Mouse (Mus musculus) left cerebral cortex, adult 2 months (tissue): ENCODE measurements at regions not wholly inside any gene's neighbourhood (a gene's known extent, or its start where the extent isn't known, plus 50 kb on each side); places are given as distances from the start of the nearest gene placed in this dataset.

Experiments used
- DNase-seq, 2 experiments: peaks; one replicate each; pipeline ENCODE4 v3.0.0; 2021 to 2022; ENCODE audit warnings: low spot score in 2 of 2, mixed read lengths in 1 of 2; ENCODE audit errors: extremely low spot score in 1 of 2
- H3K27ac ChIP-seq: fragments of 200-600 bp; 2 replicates; pipeline ENCODE4 v1.8.1; 2022
- H3K4me3 ChIP-seq: fragments of 200-600 bp; 2 replicates; pipeline ENCODE4 v1.8.1; 2022
- CTCF ChIP-seq: fragments of 200-600 bp; IDR thresholded peaks from 2 replicates; pipeline ENCODE4 v1.8.1; 2022; ENCODE audit warnings: antibody characterized with exemption, mild to moderate bottlenecking, moderate library complexity
- intact Hi-C: fragments of 180-260 bp; cut with DNase I; formaldehyde crosslinking; loops from one replicate; pipeline ENCODE4 v1.15.1; 2025

DNA sequence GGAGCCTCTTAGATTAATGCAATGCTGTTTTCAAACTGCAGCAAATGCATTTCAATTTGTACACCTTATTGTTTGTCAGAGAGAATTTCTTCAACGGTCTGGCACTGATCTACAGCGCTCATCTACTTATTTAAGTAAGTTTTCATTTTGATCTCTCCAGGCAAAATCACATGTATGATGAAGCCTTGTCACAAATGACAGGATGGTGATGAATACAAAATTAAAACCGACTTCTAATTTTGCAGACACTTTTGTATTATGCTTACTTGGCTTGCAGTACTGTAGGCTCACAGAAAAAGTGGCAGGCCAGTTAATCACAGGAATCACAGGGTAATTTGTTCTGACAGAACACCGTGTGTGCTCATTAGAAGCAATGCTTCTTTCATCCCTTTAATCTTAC is 406.4 kb downstream of the Gria2 start:
- no peak overlapping the region for H3K27ac ChIP-seq
- intact Hi-C loops: no loop called here
- DNase-seq: no peak
- no peak overlapping the region for H3K4me3 ChIP-seq
- no peak for TF ChIP-seq CTCF

DNA sequence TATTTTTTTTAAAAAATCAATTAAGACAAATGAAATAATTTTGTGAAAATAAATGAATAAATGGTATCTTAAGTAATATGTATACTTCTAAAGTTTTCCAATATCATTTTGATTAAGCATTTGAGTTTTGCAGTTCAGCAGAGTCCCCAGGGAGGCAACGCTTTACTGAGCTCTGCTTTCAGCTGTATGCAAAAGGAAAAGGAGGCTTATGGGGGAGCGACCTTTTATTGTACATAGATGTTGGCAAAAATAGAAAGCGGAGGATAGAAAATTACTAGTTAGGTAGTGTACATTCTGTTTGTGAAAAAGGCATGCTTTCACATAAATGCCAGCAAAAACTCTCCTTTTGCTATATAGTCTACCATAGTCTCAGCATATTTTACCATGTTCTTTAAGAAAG is 382.2 kb downstream of the Gria2 start:
- TF ChIP-seq CTCF: no peak
- intact Hi-C loops: loop anchor here (2.0 to 10.0 kb wide), 5 partner anchors 113 to 384 kb away; partner anchors contain the start of gene Gria2
- DNase-seq: no peak
- Histone ChIP-seq H3K4me3 (no peak overlapping the region), H3K27ac (peak overlapping the region; percentile 62; the same call in 1 of the 2 replicates)

DNA sequence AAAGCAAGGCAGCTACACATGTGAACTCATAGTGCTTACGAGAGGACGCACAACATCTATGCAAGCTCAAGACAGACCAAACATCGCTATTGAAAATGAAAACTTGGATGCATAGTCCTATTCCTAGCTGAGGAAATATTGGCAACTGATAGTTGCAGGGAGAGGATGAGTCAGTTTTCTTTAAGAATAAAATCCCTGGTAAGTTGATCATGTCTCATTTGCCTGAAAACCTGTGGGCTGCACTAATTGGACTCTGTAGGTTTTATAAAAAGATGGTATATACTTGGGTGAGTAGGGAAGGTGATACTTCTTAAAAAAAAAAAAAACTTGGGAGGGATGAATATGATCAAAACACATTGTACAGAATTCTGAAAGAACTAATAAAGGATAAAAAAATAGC is 381.2 kb downstream of the Gria2 start:
- TF ChIP-seq CTCF: no peak
- intact Hi-C loops: loop anchor here (2.0 to 10.0 kb wide), 5 partner anchors 114 to 383 kb away; partner anchors contain the start of gene Gria2
- peak overlapping the region; percentile 62 for H3K27ac ChIP-seq
- DNase-seq: no peak
- H3K4me3 ChIP-seq: no peak overlapping the region

DNA sequence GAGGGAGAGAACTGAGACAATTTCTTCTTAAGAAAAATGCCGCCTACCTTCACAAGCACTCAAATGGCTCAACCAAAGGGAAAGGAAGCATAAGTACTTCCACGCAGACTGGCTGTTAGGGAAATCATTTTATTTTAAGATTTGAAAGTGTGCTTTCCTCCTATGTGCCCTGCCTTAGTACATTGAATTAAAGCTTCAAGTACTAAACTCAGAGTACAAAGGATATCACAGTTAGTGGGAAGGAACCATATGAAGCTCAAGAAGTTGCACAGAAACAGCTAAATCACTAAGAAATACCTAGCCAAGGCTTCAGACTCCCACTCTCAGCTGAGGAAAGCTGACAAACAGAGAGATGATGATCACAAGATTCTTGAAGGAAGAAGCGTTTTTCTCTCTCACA is 380.5 kb downstream of the Gria2 start:
- intact Hi-C loops: loop anchor here (1.0 to 10.0 kb wide), 6 partner anchors 112 to 383 kb away; partner anchors contain the start of gene Gria2
- H3K27ac ChIP-seq: peak overlapping the region; percentile 92

DNA sequence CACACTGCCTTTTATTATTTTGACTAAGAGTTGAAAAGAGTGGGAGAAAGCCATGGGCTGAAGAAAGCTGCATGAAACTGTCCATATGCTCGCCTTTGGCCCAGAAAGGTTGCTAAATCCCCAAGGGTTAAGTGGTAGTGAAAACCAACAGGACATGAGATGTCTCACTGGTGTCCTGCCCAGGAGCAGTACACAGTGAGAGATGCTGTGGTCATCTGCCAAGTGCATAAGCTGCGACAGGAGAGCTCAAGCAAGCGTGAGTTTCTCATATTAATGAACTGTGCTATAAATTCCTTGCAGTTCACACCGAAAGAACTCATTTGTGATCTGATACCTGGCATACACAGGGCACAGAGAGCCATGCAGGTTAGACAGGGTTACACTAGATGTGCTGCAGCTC is 380.0 kb downstream of the Gria2 start:
- no peak overlapping the region for H3K4me3 ChIP-seq
- intact Hi-C loops: loop anchor here (1.0 to 10.0 kb wide), 6 partner anchors 112 to 382 kb away; partner anchors contain the start of gene Gria2
- peak overlapping the region; percentile 92 for H3K27ac ChIP-seq
- TF ChIP-seq CTCF: no peak
- DNase-seq: peak in 1 of 2 experiments; percentile 18

More for the DNA sequence above, 380.5 kb downstream of the Gria2 start:
- no peak for TF ChIP-seq CTCF
- H3K4me3 ChIP-seq: no peak overlapping the region
- DNase-seq: peak in 1 of 2 experiments; percentile 15
